Mouse (Mus musculus): ENCODE measurements around the gene Vwa8.

Gene Vwa8

DNA sequence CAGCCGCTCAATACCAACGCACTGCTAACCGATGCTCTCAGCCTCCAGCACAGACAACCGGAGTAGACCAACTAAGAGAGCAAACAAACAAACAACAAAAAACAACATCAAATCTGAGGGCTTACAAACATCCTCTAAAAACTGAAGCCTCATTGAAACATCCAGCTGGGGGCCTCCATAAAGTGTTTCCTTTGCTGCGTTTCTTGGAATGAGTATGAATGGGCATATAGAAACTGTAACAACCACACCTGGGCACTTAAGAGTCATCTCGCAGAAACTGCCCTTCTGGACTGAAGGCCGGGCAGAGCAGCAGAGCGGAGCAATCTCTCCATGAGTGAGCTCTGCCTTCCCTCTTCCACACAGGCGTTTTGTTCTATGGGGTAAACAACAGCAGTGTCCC lies 186.7 kb downstream of the Vwa8 start:
- in situ Hi-C loops (cut with MboI; ENCODE audit: low pct_unique_long_range_greater_than_20kb in 1 of 2, low sequenced_read_pairs in 2 of 2, unreplicated experiment in 1 of 2): no loop called here

GRCm38 (mm10) chr14:79047186-79047585 lies 198.3 kb downstream of the Vwa8 start:
- in situ Hi-C loops (cut with MboI; ENCODE audit: low pct_unique_long_range_greater_than_20kb in 1 of 2, low sequenced_read_pairs in 2 of 2, unreplicated experiment in 1 of 2): no loop called here

DNA sequence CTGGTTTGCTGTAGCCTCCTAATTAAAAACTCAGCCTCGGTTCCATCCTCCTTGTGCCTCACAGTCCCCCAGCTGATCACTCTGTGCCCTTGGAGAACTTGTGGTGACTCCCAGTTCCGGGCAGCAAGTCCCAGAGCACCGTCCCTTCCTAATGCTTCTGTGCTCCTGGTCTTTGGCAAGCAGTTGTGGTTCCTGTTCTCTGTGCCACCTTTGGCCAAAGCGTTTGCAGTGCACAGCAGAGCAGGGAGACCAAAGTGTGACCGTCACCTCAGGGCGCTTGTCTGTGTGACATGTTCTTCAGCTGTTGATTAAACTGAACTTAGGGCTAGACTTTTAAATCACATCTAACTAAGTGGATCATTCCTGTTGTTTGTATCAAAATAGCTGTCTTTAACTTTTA lies 199.1 kb downstream of the Vwa8 start:
- in situ Hi-C loops (cut with MboI; ENCODE audit: low pct_unique_long_range_greater_than_20kb in 1 of 2, low sequenced_read_pairs in 2 of 2, unreplicated experiment in 1 of 2): no loop called here

DNA sequence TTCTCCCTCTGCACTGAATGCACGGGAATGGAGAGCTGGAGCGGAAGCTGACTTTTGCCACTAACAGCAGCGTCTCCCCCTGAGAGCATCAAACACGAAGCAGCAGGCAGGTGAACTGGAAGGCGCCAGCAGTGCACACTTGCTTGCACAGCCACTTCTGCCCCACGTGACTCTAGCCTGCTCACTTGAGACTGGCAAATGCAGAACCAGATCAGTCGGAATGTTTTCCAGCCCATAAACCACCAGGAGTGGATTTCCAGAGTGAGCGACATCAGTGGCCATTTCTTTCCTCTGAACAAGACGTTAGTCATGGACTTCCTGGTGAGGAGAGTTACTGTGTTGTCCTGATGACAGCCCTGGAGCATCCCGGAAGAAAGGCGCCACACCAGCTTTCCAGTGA lies 200.7 kb downstream of the Vwa8 start:
- in situ Hi-C loops (cut with MboI; ENCODE audit: low pct_unique_long_range_greater_than_20kb in 1 of 2, low sequenced_read_pairs in 2 of 2, unreplicated experiment in 1 of 2): no loop called here

DNA sequence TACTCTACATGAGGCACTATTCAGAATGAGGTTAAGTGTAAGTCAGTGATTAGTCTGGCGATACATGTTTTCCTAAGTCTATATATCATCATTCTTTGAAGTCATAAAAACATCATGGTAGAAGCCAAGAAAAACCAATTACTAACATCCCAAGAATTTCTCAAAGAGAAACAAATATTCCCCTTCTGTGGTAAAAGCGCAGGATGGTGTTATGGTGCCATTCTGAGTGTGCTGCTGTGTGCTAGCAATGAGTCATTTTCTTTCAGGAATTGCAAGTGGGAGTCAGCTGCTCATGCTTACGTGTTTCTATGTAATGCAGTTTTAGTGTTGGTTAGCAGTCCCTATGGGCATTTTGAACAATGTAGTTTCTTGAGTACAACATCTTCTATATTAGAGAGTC lies 216.8 kb downstream of the Vwa8 start:
- in situ Hi-C loops (cut with MboI; ENCODE audit: low pct_unique_long_range_greater_than_20kb in 1 of 2, low sequenced_read_pairs in 2 of 2, unreplicated experiment in 1 of 2): no loop called here

- in situ Hi-C loops (cut with MboI; ENCODE audit: low pct_unique_long_range_greater_than_20kb in 1 of 2, low sequenced_read_pairs in 2 of 2, unreplicated experiment in 1 of 2): no loop called here
Measured at GRCm38 (mm10) chr14:79069515-79069914, 220.7 kb downstream of the Vwa8 start.

GRCm38 (mm10) chr14:79074786-79075185 lies 225.9 kb downstream of the Vwa8 start:
- in situ Hi-C loops (cut with MboI; ENCODE audit: low pct_unique_long_range_greater_than_20kb in 1 of 2, low sequenced_read_pairs in 2 of 2, unreplicated experiment in 1 of 2): no loop called here

DNA sequence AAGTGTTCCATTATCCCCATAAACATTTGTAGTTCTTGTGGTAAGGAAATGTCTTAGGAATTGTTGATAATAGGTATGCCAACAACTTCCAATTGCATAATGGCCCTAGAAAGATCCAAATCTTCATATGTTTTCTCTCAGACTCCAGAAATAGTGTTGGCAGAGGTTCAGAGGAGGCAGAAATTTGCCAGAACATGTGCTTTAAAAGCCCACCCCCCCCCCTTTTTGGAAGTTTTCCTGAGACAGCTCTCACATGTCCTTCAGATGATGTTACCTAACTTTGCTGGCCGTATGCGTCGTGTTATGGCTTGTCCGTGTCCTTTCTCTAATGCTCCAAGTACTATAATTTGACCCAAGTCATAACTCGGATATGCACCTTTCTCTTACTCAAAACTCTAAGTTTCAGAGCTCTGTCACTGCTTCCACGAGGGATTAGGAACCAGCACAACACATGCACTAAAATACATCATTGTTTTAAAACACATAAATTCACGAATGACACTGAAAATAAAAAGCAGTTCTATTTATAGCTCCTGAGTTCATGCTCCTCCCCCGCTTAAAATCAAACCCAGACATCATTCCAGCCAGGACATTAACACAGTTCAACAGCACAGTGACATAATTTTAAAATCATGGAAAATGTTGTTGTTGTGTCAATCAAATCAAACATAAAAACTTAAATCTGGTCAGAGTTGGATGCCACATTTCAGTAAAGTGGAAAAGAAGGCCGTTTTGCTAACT lies 227.9 kb downstream of the Vwa8 start:
- in situ Hi-C loops (cut with MboI; ENCODE audit: low pct_unique_long_range_greater_than_20kb in 1 of 2, low sequenced_read_pairs in 2 of 2, unreplicated experiment in 1 of 2): no loop called here

GRCm38 (mm10) chr14:79083573-79083972 lies 234.7 kb downstream of the Vwa8 start:
- in situ Hi-C loops (cut with MboI; ENCODE audit: low pct_unique_long_range_greater_than_20kb in 1 of 2, low sequenced_read_pairs in 2 of 2, unreplicated experiment in 1 of 2): no loop called here

- in situ Hi-C loops (cut with MboI; ENCODE audit: low pct_unique_long_range_greater_than_20kb in 1 of 2, low sequenced_read_pairs in 2 of 2, unreplicated experiment in 1 of 2): no loop called here
Measured at GRCm38 (mm10) chr14:79086006-79086405, 237.2 kb downstream of the Vwa8 start.

GRCm38 (mm10) chr14:79089464-79089863 lies 240.6 kb downstream of the Vwa8 start:
- in situ Hi-C loops (cut with MboI; ENCODE audit: low pct_unique_long_range_greater_than_20kb in 1 of 2, low sequenced_read_pairs in 2 of 2, unreplicated experiment in 1 of 2): no loop called here

- in situ Hi-C loops (cut with MboI; ENCODE audit: low pct_unique_long_range_greater_than_20kb in 1 of 2, low sequenced_read_pairs in 2 of 2, unreplicated experiment in 1 of 2): no loop called here
Measured at GRCm38 (mm10) chr14:79097181-79097580, 248.3 kb downstream of the Vwa8 start.

DNA sequence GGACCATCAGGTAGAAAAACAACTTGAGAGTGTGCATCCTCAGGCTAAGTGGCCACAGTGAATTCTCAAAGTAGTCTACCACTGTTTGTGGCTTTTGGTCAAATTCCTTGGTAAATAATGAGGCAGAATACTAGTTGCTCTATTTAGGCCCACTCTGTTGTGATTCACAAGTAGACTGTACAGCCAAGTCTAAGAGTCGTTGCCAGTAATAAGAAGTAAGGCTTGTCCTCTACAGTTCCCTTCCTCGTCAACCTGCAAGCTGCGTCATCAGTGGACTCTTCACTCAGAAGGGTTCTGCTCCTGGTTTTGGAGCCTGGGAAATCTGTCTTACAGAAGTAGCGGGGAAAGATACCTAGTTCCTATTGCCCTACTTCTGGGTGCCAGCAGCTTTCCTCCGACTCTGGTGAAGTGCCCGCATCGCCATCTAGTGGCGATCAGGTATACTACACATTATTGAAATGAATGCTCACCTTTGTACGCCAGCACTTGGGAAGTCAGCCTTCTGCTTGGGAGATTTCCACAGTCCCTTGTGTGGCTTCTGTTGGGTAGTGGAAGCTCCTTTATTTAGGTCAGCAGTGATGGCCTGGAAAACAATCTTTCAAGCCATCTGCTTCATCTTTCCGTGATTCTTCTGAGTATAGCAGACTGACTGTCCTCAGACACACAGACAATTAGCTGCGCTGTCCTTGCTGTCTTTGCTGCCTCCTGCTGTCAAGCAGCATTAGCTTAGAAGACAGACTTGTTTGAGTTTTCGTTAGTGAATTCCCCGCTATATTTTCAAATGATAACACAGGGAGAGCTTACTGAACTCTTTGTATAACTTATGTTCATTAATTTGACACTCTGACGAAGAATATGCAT lies 258.0 kb downstream of the Vwa8 start:
- in situ Hi-C loops (cut with MboI; ENCODE audit: low pct_unique_long_range_greater_than_20kb in 1 of 2, low sequenced_read_pairs in 2 of 2, unreplicated experiment in 1 of 2): loop anchor here in 1 of 2 experiments (25.0 kb wide), 1 partner anchor 445 kb away; no protein-coding TSS in a partner anchor

DNA sequence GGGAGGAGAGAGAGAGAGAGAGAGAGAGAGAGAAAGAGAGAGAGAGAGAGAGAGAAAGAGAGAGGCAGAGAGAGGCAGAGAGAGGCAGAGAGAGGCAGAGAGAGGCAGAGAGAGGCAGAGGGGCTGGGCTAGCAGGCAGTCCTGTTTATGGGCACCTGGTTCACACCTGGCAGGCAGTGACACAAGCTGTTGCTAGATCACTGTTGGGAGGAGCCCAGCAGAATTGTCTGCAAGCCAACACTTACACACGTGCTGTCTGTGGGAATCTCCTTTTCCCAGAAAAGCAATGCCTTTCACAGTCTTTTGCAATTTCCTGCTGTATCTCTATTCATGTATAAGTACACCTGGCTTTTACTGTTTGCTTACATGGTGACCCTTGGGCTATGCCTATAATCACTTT lies 260.5 kb downstream of the Vwa8 start:
- in situ Hi-C loops (cut with MboI; ENCODE audit: low pct_unique_long_range_greater_than_20kb in 1 of 2, low sequenced_read_pairs in 2 of 2, unreplicated experiment in 1 of 2): loop anchor here in 1 of 2 experiments (25.0 kb wide), 1 partner anchor 447 kb away; no protein-coding TSS in a partner anchor

DNA sequence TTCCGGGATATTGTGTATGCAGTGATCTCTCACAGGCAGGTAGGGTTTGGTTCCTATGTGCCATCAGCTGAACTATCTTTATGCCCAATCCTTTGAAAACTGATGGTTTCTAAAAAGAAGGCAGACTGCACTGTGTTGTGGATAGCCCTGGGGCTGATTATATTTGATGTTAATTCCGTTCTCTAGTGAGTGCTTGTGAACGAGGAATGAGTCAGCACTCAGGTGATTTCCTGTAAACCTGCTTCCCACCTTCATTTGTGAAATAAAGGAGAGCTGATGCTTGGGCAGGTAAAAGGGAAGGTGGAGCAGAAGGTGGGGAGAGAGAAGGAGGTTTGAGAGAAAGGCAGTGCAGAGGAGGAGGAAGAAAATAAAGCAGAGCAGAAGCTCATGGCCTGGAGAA lies 261.2 kb downstream of the Vwa8 start:
- in situ Hi-C loops (cut with MboI; ENCODE audit: low pct_unique_long_range_greater_than_20kb in 1 of 2, low sequenced_read_pairs in 2 of 2, unreplicated experiment in 1 of 2): loop anchor here in 1 of 2 experiments (25.0 kb wide), 1 partner anchor 448 kb away; no protein-coding TSS in a partner anchor

- in situ Hi-C loops (cut with MboI; ENCODE audit: low pct_unique_long_range_greater_than_20kb in 1 of 2, low sequenced_read_pairs in 2 of 2, unreplicated experiment in 1 of 2): loop anchor here in 1 of 2 experiments (25.0 kb wide), 1 partner anchor 450 kb away; no protein-coding TSS in a partner anchor
Measured at GRCm38 (mm10) chr14:79112050-79112449, 263.2 kb downstream of the Vwa8 start.

DNA sequence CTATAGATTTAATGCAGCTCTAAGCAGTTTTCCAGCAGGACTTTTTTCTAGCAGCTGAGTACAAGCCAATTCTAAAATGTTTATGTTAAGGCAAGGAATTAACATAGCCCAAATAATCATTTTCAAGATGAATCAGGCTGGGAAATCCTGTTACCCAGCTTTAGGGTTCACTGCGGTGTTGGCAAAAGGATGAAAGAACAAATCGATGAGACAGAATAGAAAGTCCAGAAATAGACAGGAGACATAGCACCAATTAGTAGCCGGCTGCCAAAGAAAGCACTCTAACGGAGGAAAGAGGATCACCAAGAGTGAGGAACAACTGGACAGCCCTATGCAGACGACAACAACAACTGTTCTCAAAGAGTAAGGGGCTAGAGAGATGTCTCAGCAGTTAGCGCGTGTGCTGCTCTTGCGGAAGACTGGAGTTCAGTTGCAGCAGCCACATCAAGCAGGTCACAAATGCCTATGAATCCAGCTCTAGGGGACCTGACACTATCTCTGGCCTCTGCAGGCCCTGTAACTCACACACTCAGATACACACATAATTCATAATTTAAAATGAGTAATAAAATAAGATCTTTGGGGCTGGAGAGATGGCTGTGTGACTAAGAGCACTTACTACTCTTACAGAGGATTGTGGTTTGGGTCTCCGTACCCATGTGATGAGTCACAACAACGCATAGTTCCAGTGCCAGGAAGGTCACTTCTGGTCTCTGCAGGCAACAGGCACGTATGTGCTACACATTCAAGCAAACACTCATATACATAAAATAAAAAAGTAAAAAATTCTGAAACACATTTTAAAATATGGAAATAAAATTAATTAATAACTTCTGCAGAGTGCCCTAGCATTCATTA lies 265.9 kb downstream of the Vwa8 start:
- in situ Hi-C loops (cut with MboI; ENCODE audit: low pct_unique_long_range_greater_than_20kb in 1 of 2, low sequenced_read_pairs in 2 of 2, unreplicated experiment in 1 of 2): loop anchor here in 1 of 2 experiments (25.0 kb wide), 1 partner anchor 452 kb away; no protein-coding TSS in a partner anchor

DNA sequence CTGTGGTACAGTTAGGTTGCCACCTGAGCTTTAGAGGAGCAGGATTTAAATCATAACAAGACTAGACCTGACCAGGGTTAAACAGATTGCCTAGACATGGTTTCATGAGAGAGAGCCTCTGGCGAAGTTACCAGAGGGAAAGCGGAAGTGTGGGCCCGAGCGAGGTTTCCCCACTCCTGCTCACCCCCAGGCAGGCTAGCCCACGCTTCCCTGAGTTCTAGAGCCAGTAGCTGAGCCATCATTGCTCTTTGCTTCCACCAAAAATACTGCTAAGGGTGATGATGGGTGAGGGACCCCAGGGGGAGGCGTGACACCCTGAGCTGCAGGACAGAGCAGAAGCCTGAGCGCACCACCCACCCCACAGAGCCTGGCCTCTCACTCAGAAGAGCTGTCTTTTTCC lies 269.6 kb downstream of the Vwa8 start:
- in situ Hi-C loops (cut with MboI; ENCODE audit: low pct_unique_long_range_greater_than_20kb in 1 of 2, low sequenced_read_pairs in 2 of 2, unreplicated experiment in 1 of 2): loop anchor here in 1 of 2 experiments (25.0 kb wide), 1 partner anchor 456 kb away; no protein-coding TSS in a partner anchor

Measured in mouse embryonic stem cell (cell line).